Mouse (Mus musculus) heart, adult 2 months (tissue): ENCODE data around the gene Cpeb3.

ENCODE experiments used
- CTCF ChIP-seq: fragments of 200-600 bp; IDR thresholded peaks from 2 replicates; pipeline ENCODE4 v1.8.1; 2022; ENCODE audit warnings: antibody characterized with exemption, mild to moderate bottlenecking, moderate library complexity
- POLR2A ChIP-seq: fragments of 200-500 bp; IDR thresholded peaks from 2 replicates; pipeline ENCODE4 v1.6.1; 2011; ENCODE audit warnings: mild to moderate bottlenecking, low read depth, low read length, control low read depth; ENCODE audit not compliant: insufficient read depth

DNA sequence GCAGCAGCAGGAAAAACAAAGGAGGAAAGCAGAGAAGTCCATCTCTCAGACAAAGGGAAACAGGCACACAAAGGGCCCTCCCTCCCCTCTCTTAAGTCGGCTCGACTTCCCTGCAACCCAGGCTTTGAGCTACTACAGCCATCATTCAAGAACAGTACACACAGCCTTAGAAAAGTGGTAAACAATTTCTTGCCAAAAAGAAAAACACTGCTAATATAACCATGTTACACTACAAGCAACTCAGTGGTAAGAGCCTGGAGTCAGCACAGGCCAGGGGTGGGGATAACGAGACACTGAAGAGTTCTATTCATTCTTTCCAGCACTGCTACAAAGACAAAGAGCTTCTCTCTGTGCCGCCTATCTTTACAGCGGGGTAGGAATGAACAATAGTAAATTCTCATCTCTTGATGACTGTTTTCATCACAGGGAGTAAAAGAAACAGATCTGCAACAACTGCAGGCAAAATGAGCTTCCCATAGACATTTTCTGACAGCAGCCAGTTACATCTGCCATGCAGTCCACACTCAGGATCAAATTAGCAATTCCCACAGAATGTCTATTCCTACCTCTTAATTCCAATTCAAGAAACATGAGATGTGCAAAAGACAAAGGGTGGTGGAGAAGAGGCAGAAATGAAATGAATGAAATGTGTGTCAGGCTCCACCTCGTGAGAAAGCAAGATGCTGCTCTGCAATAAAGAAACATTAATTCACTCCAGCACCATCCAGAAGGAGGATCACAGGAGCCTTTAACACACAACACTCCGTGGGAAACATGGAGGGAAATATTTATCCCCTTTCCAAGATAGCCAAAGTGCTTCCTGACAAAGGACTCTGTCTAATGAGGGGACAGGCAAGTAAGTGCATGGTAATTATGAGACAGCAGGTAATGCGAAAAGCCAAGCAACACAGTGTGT lies 118.0 kb downstream of the Cpeb3 start:
- TF ChIP-seq CTCF (no peak), POLR2A (no peak)
